Mouse (Mus musculus): ENCODE data around the gene Wwox.

DNA sequence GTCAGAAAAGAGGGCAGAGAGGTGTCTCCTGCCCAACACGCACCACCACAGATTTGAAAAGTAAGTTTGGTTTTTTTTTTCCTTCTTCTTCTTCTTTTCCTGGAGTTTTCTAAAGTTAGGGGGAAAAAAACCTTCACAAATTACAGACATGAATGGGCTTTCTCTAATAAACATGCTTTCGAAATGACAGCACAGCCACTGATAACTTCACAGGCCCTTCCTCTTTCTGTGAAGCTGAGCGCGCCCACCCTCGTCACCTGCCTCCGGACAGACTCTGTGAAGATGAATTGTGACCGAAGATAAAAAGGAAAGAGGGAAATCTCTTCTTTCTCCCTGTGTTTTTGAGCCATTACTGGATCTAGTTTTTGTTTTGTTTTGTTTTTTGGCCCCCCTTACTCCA is 469.1 kb downstream of the Wwox start:
- TF ChIP-seq ZNF384 (IDR thresholded peaks at IDR 0.05; ENCODE audit: low read depth, low read length) (no peak), CHD2 (IDR thresholded peaks at IDR 0.05; ENCODE audit: low read depth, low read length) (no peak), MAFK (IDR thresholded peaks at IDR 0.05; ENCODE audit: insufficient read depth, low read depth, low read length) (no peak)

Measured in ES-E14 (cell line).